Mouse (Mus musculus) neural tube, embryonic 11.5 days (tissue): ENCODE data around the gene Il17rd. TPM values are rescaled to one million over a fixed set of nuclear protein-coding genes. Genes with fewer than 3 reads are reported as not detected.

Source experiments
- ATAC-seq: fragments of 200-750 bp; cut with Nextera tagmentation; 2 replicates; pipeline ENCODE4 v1.8.0; 2017; ENCODE audit warnings: moderate number of reproducible peaks, mild to moderate bottlenecking, moderate TSS enrichment, moderate library complexity; ENCODE audit not compliant: insufficient read depth, low FRiP score, low TSS enrichment
- DNase-seq: peaks from one replicate; pipeline ENCODE4 v3.0.0-alpha.2; 2015; ENCODE audit warnings: low spot score
- H3K27ac ChIP-seq: fragments of 300-500 bp; sonication (generic); 2 replicates; pipeline ENCODE4 v1.5.1; 2014; ENCODE audit warnings: low read depth, mild to moderate bottlenecking, low read length
- H3K27me3 ChIP-seq: fragments of 300-500 bp; sonication (generic); 2 replicates; pipeline ENCODE4 v1.6.1; 2014; ENCODE audit warnings: mild to moderate bottlenecking, low read length, mixed read lengths; ENCODE audit not compliant: control insufficient read depth, insufficient read depth
- H3K36me3 ChIP-seq: fragments of 300-500 bp; sonication (generic); 2 replicates; pipeline ENCODE4 v1.6.1; 2014; ENCODE audit warnings: mild to moderate bottlenecking, low read length, moderate library complexity, mixed read lengths; ENCODE audit not compliant: control insufficient read depth, insufficient read depth
- H3K4me1 ChIP-seq: fragments of 300-500 bp; sonication (generic); 2 replicates; pipeline ENCODE4 v1.6.1; 2014; ENCODE audit warnings: low read length, mixed read lengths; ENCODE audit not compliant: control insufficient read depth, insufficient read depth
- H3K4me2 ChIP-seq: fragments of 300-500 bp; sonication (generic); 2 replicates; pipeline ENCODE4 v1.6.1; 2014; ENCODE audit warnings: low read depth, mild to moderate bottlenecking, moderate library complexity
- H3K4me3 ChIP-seq: fragments of 300-500 bp; sonication (generic); 2 replicates; pipeline ENCODE4 v1.5.1; 2014; ENCODE audit warnings: low read depth, low read length
- H3K9ac ChIP-seq: fragments of 300-500 bp; sonication (generic); 2 replicates; pipeline ENCODE4 v1.6.1; 2014; ENCODE audit warnings: mild to moderate bottlenecking, low read length
- H3K9me3 ChIP-seq: fragments of 300-500 bp; sonication (generic); 2 replicates; pipeline ENCODE4 v1.6.1; 2016; ENCODE audit warnings: low read length; ENCODE audit not compliant: control insufficient read depth
- WGBS: fragments of 180-500 bp; shearing (Covaris S2); extraction: QIAGEN DNeasy Blood & Tissue Kit; methylation state at CpG from one replicate; pipeline ENCODE4 v1.1.7; 2014; 5-methylcytosine and 5-hydroxymethylcytosine counted together
- polyA plus RNA-seq: library from polyadenylated mRNA; unstranded; fragments of >200 nt; fragmentation: Nextera tagmentation; extraction: Ambion mirVana; gene quantifications from 2 replicates; pipeline ENCODE4 v1.2.1, GENCODE M21; 2014

The Il17rd gene
- polyA plus RNA-seq, 1 experiment from 2014 or later: 4.1 TPM

- Histone ChIP-seq H3K27me3 (no peaks in the 10 kb centered on the region), H3K27ac (no peak overlapping the region), H3K36me3 (no peaks in the 10 kb centered on the region; the same call in none of the 2 replicates), H3K4me1 (no peaks in the 10 kb centered on the region), H3K9ac (no peak overlapping the region), H3K4me3 (no peak overlapping the region), H3K9me3 (no peaks in the 10 kb centered on the region), H3K4me2 (no peak overlapping the region)
- WGBS: 82% methylated on average over 5 of the region's 5 CpGs
- ATAC-seq: no peak
- DNase-seq: no peak
Observed at GRCm38 (mm10) chr14:27094247-27094646, 55.5 kb downstream of the Il17rd start.

- ATAC-seq (no peak), DNase-seq (no peak)
- Histone ChIP-seq H3K9ac (no peak overlapping the region), H3K27ac (no peak overlapping the region), H3K27me3 (no peaks in the 10 kb centered on the region), H3K4me2 (no peak overlapping the region), H3K4me3 (no peak overlapping the region), H3K4me1 (no peaks in the 10 kb centered on the region), H3K9me3 (no peaks in the 10 kb centered on the region), H3K36me3 (no peaks in the 10 kb centered on the region; the same call in none of the 2 replicates)
- 73% methylated on average over 9 of the region's 9 CpGs for whole genome bisulfite sequencing
Observed at GRCm38 (mm10) chr14:27096133-27096532, 57.4 kb downstream of the Il17rd start.

DNA sequence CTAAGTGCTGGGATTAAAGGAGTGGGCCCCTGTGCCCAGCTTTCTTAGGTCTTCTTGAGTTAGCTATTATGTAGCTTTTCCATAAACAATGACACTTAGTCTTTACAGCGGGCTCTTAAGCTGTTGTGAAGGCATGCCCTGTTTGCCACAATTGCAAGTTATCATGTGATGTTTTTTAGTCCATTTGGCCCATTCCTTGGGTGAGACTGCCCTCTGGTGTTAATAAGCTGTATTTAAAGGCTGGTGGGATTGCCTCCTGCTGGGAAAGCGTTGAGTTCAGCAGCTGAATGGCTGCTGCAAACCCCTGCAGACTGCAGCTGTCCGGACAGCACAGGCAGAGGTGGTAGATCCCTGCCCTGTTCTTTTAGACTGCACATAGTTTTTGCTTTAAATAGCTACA is 58.0 kb downstream of the Il17rd start:
- no peak overlapping the region for H3K4me3 ChIP-seq
- no peak for ATAC-seq
- no peak overlapping the region for H3K27ac ChIP-seq
- no peak overlapping the region for H3K4me2 ChIP-seq
- no peak overlapping the region for H3K9ac ChIP-seq
- no peaks in the 10 kb centered on the region; the same call in none of the 2 replicates for H3K36me3 ChIP-seq
- peak; percentile 78 for DNase-seq
- WGBS: 22% methylated on average over 3 of the region's 3 CpGs
- no peaks in the 10 kb centered on the region for H3K27me3 ChIP-seq
- no peaks in the 10 kb centered on the region for H3K9me3 ChIP-seq
- H3K4me1 ChIP-seq: no peaks in the 10 kb centered on the region

- ATAC-seq (no peak), DNase-seq (no peak)
- no peak overlapping the region for H3K27ac ChIP-seq
- 0 out of 2 replicates have a peak, but pooled peaks cover 2% of the 10 kb centered on the region for H3K4me1 ChIP-seq
- H3K4me3 ChIP-seq: no peak overlapping the region
- H3K27me3 ChIP-seq: no peaks in the 10 kb centered on the region
- no peak overlapping the region for H3K4me2 ChIP-seq
- no peaks in the 10 kb centered on the region; the same call in none of the 2 replicates for H3K36me3 ChIP-seq
- H3K9me3 ChIP-seq: no peaks in the 10 kb centered on the region
- no peak overlapping the region for H3K9ac ChIP-seq
- 71% methylated on average over 7 of the region's 7 CpGs for WGBS
Observed at GRCm38 (mm10) chr14:27101735-27102134, 63.0 kb downstream of the Il17rd start.

- no peaks in the 10 kb centered on the region for H3K9me3 ChIP-seq
- no peak overlapping the region for H3K4me3 ChIP-seq
- no peak overlapping the region for H3K9ac ChIP-seq
- no peak overlapping the region for H3K27ac ChIP-seq
- no peak for DNase-seq
- 0 out of 2 replicates have a peak, but pooled peaks cover 2% of the 10 kb centered on the region for H3K4me1 ChIP-seq
- 66% methylated on average over 6 of the region's 6 CpGs for WGBS
- H3K27me3 ChIP-seq: no peaks in the 10 kb centered on the region
- no peaks in the 10 kb centered on the region; the same call in none of the 2 replicates for H3K36me3 ChIP-seq
- H3K4me2 ChIP-seq: no peak overlapping the region
- no peak for ATAC-seq
Observed at GRCm38 (mm10) chr14:27102720-27103119, 64.0 kb downstream of the Il17rd start.

DNA sequence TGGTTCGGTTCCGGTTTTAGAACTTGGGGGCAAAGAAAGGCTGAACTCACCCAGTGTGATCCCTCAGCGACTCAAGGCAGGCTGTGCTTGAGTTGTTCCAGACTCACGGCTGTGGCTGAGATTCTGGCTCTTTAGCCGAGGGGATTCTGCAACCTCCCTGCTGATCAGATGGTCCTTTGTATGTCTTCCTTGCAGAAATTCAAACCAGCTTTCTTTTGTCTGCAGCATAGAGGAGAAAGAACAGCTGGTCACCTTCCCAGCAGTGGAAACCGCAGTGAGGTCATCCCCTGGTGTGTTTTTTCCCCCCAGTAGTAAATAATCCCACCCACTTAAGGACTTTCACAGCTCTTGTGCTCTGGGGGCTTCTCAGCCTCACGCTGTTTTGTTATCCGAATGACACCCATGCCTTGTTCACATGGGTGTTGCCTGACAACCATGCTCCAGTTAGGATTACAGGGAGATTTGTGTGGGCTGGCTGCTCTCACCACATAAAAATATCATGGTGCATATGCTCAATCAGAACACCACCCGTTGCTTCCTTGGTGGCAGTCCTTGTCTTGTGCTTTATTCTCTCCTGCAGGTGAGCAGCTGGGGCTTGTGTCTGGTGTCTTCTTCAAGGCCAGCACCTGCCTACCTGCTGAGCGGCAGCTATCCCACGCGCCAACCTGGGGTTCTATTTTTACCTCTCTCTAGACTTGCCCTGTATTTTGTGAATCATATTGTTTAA is 67.2 kb downstream of the Il17rd start:
- H3K27me3 ChIP-seq: no peaks in the 10 kb centered on the region
- ATAC-seq (no peak), DNase-seq (no peak)
- no peak overlapping the region for H3K4me3 ChIP-seq
- H3K4me1 ChIP-seq: 0 out of 2 replicates have a peak, but pooled peaks cover 2% of the 10 kb centered on the region
- no peak overlapping the region for H3K4me2 ChIP-seq
- no peaks in the 10 kb centered on the region; the same call in 1 of the 2 replicates for H3K36me3 ChIP-seq
- peak overlapping the region; percentile 35; the same call in 1 of the 2 replicates for H3K27ac ChIP-seq
- no peak overlapping the region for H3K9ac ChIP-seq
- WGBS: 58% methylated on average over 12 of the region's 12 CpGs
- no peaks in the 10 kb centered on the region for H3K9me3 ChIP-seq

- ATAC-seq (no peak), DNase-seq (no peak)
- H3K4me2 ChIP-seq: no peak overlapping the region
- WGBS: 76% methylated on average over 6 of the region's 6 CpGs
- 0 out of 2 replicates have a peak, but pooled peaks cover 2% of the 10 kb centered on the region for H3K4me1 ChIP-seq
- H3K9ac ChIP-seq: no peak overlapping the region
- H3K4me3 ChIP-seq: no peak overlapping the region
- H3K27me3 ChIP-seq: peaks cover 4% of the 10 kb centered on the region; the same call in 1 of the 2 replicates
- H3K9me3 ChIP-seq: no peaks in the 10 kb centered on the region
- H3K27ac ChIP-seq: no peak overlapping the region
- H3K36me3 ChIP-seq: no peaks in the 10 kb centered on the region; the same call in 1 of the 2 replicates
Observed at GRCm38 (mm10) chr14:27108748-27109504, 70.2 kb downstream of the Il17rd start.

DNA sequence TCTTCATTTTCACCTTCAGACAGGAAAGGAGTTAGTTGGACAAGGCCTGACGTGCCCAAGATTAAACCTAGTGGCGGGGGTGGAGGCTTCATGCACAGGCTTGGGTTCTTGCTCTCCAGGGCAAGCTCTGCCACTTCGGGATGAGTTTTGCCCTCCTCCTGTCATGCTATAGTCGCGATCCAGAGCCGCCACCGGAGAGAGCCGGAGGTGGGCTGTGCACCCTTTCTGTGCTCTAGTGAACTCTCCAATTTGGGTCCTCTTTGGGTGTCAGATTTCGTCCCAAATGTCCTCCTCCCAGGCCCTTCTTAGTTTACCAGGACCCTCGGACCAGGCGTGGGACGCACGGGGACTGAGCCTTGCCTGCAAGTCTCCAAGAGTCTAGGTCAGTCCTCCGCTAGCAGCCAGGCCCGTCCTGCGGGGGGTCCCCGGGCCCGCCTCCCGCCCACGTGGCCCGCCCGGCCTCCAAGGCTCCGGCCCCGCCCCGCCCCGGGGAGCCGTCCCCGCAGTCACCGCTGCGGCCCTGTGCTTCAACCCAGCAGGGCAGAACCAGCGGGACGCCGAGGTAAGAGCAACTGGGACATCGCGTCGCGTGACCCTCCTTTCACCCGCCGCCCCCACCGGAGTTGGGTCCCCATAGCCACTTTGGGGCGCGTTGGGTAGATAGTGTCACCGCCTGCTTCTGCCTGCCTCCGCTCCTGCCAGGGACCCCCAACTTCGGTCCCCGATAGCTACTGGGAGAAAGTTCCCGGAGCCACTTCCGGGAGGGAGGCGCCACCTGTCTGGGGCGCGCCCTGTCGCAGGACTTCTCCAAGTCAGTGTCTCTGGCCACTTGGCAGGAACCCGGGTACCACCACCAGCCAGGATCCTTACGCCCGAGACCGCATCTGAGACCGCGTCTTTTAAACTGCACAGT is 75.9 kb downstream of the Il17rd start, which contains the start of gene Arhgef3:
Gene Arhgef3, plus strand, starts transcription at position 538 of the 913 bp plus-strand sequence.
- Histone ChIP-seq H3K4me1 (no peaks in the 10 kb centered on the region), H3K9me3 (no peaks in the 10 kb centered on the region), H3K36me3 (no peaks in the 10 kb centered on the region), H3K27me3 (peaks cover 26% of the 10 kb centered on the region), H3K4me2 (peak within 1 kb of the TSS; percentile 99), H3K27ac (no peak within 1 kb of the TSS), H3K4me3 (peak within 1 kb of the TSS; percentile 52), H3K9ac (peak within 1 kb of the TSS; percentile 51)
- ATAC-seq (peak; percentile 58; the same call in 1 of the 2 replicates), DNase-seq (peak; percentile 62)
- WGBS: under 1% methylated on average over 56 of the region's 58 CpGs
